Mouse (Mus musculus): ENCODE data around the gene Prkar1b. TPM values are rescaled to one million over a fixed set of nuclear protein-coding genes. Genes with fewer than 3 reads are reported as not detected.

Prkar1b gene
- polyA plus RNA-seq, 1 experiment = 0.01 TPM

DNA sequence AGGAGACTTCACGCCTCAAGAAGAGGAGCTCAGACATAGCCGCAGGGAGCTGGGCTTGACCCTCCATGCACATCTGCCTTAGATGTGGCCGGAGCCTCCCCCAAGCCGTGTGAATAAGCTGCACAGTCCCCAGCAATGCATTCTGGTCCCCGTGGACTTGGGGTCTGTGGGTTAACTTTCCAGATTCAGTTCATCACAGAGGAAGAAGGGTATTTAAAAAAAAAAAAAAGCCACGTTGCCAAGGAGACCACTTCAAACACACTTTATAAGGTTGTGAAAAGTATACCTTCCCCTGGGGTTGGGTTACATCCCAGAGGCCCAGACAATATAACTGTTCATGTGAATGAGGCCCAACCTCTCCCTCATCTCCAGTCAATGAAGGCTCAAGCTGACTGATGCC is 115.1 kb downstream of the Prkar1b start:
- Histone ChIP-seq H3K27me3 (ENCODE audit: control insufficient read depth) (no peaks in the 10 kb centered on the region), H3K9me3 (ENCODE audit: control insufficient read depth, low read length) (no peaks in the 10 kb centered on the region), H3K36me3 (ENCODE audit: control insufficient read depth) (no peaks in the 10 kb centered on the region), H3K4me3 (replicated peaks) (no peak overlapping the region), H3K4me1 (ENCODE audit: control insufficient read depth) (no peaks in the 10 kb centered on the region)
- TF ChIP-seq GATA1 (IDR thresholded peaks at IDR 0.05; ENCODE audit: low read length) = no peak
- TF ChIP-seq TAL1 (IDR thresholded peaks at IDR 0.05; ENCODE audit: low read length) = no peak

DNA sequence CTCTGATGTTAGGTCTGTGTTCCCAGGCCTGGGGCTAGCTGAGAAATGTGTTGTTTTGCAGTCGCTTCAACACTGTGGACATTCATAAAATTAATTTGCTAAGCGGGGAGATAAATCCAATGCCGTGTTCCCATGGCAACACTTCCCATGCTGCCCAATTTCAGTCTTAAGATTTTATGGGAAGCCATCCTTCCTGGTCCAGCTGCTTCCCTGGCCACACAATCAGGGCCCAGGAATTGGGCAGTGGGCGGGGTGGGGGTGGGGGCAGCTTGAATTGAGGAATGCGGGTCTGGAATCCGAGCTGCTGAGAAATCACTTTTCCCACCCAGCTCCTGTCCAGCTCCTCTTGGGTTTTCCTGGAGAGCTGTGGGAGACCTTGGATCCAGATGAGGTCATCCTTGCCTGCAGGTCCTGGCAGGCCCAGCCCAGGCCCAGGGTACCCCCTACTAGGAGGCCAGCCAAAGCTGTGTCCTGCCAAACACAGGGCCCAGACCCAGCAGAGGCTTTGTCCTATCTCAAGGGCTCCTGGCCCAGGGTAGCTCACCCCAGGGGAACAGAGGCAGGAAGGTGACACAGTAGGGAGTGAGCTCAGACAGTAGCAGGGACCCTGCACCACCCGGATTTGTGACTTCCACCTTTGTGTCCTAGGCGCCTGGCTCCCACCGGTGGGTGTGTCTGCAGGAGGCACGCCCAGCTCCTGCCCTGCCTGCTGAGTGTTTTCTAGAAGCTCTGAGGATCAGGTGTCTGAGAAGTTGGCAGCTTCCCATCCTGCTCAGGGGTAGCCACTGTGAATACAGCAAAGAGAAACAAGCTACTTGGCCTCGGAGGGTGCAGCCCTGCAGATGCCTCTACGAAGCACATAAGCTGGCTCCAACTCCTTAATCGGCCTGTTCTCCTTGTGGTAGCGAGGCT is 116.1 kb downstream of the Prkar1b start:
- Histone ChIP-seq H3K9me3 (ENCODE audit: control insufficient read depth, low read length) (no peaks in the 10 kb centered on the region), H3K27me3 (ENCODE audit: control insufficient read depth) (no peaks in the 10 kb centered on the region), H3K36me3 (ENCODE audit: control insufficient read depth) (no peaks in the 10 kb centered on the region), H3K4me3 (replicated peaks) (no peak overlapping the region), H3K4me1 (ENCODE audit: control insufficient read depth) (no peaks in the 10 kb centered on the region)
- TF ChIP-seq GATA1 (IDR thresholded peaks at IDR 0.05; ENCODE audit: low read length) = no peak
- TF ChIP-seq TAL1 (IDR thresholded peaks at IDR 0.05; ENCODE audit: low read length) = no peak

DNA sequence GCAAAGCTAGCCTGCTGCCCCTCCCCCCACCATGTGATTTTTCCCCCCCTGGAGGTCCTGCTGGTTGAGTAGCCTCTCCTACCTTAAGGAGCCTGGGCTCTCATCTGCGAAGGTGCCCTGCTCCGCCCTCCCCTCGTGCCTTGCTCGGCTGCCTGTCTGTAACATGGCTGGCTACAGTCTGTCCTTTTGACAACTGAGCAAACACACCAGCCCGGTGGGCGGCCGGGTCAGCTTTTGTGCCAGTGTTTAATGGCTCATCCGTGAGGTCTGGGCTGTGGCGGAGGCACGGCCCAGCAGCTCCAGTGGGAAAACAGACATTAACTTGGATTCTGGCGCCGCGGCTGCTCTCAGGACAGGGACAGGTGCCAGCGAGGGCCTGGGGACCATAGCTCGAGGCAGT is 122.2 kb downstream of the Prkar1b start:
- TF ChIP-seq GATA1 (IDR thresholded peaks at IDR 0.05; ENCODE audit: low read length) (no peak), TAL1 (IDR thresholded peaks at IDR 0.05; ENCODE audit: low read length) (no peak)
- H3K4me1 ChIP-seq (ENCODE audit: control insufficient read depth) = no peaks in the 10 kb centered on the region
- H3K4me3 ChIP-seq (replicated peaks) = no peak overlapping the region
- no peaks in the 10 kb centered on the region for H3K9me3 ChIP-seq (ENCODE audit: control insufficient read depth, low read length)
- H3K27me3 ChIP-seq (ENCODE audit: control insufficient read depth) = no peaks in the 10 kb centered on the region
- no peaks in the 10 kb centered on the region for H3K36me3 ChIP-seq (ENCODE audit: control insufficient read depth)

DNA sequence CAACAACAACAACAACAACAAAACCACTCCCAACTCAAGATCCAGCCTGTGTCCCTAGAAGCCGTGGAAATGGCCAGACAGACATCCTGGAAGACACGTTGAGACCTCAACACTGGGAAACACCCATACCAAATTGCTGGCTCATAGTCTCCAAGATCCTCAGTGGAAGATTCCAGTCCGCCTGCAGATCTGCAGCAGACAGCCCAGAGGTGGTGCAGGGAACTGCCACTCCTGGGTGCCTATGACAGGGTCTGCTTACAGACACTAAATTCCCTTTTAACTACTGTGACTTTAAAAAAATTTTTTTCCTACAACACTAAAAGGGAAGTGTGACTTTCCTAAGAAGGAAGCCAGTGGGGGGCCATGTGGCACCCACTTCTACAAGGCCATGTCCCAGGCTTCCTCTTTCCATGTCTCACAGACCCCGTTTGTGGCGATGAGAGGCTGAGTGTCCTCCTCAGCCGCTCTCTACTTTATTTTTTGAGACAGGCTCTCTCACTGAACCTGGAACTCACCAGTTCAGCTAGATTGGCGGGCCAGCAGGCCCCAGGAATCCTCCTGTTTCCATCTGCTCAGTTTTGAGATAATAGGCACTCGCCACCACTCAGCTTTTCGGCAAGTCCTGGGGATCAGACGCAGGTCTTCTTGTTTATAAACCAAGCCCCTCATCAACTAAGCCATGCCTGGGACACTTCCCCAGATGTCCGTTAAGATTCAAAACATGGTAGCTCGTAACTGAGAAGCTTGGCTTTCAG is 125.3 kb downstream of the Prkar1b start:
- Histone ChIP-seq H3K36me3 (ENCODE audit: control insufficient read depth) (no peaks in the 10 kb centered on the region), H3K9me3 (ENCODE audit: control insufficient read depth, low read length) (no peaks in the 10 kb centered on the region), H3K4me1 (ENCODE audit: control insufficient read depth) (no peaks in the 10 kb centered on the region), H3K4me3 (replicated peaks) (no peak overlapping the region), H3K27me3 (ENCODE audit: control insufficient read depth) (no peaks in the 10 kb centered on the region)
- TF ChIP-seq GATA1 (IDR thresholded peaks at IDR 0.05; ENCODE audit: low read length) (no peak), TAL1 (IDR thresholded peaks at IDR 0.05; ENCODE audit: low read length) (no peak)

DNA sequence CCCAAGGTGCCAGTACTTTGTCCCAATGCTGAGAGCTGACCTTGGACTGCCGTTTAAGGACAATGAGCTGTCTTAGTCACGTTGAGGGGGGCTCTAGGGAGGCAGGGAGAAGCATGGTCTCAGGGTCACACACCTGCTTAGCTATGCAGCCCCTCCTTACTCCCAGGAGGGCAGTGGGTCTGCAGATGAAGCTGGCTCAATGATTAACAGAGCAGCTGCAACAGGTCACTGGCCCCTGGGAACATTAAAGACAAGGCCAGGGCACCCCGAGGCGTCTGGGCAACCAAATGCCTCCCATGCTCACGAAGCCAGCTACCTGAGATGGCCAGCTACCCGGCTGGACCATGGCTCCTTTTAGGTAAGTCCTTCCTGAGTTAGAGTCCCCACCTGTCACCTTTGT is 129.2 kb downstream of the Prkar1b start:
- H3K4me1 ChIP-seq (ENCODE audit: control insufficient read depth) = no peaks in the 10 kb centered on the region
- no peak overlapping the region for H3K4me3 ChIP-seq (replicated peaks)
- no peaks in the 10 kb centered on the region for H3K27me3 ChIP-seq (ENCODE audit: control insufficient read depth)

DNA sequence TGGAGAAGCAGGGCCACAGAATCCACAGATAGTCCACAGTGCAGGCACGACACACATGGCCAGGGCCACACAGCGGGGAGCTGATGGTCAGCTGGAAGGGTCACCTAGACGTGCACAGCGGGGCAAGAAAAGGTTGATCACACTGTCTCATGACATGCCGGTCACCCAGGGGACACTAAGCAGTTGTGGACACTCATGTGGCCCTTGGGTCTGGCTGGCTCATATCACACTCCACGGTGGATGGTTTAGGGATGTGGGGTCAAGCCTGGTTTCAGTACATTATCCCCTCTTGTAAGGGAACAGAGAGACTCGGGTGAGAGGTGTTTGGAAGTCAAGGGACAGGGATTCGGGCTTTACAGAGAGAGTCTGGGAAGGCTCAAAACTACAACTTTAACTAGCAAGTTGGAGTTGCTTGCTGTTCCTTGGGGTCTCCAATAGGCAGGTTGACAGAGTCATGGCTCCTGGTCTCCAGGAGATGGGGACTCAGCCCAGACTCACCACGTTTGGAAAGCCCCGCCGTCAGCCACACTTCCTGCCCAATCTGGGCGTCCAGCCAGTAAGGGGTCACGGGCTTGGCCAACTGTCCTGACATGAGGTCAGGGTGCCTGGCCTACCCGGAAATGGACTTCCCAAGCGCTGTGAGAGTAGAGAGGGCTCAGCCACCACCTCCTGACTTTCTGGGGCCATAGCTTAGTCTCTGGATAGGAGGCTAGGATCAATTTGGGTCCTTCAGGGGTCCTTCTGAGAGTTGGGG is 132.3 kb downstream of the Prkar1b start:
- Histone ChIP-seq H3K4me1 (ENCODE audit: control insufficient read depth) (no peaks in the 10 kb centered on the region), H3K27me3 (ENCODE audit: control insufficient read depth) (no peaks in the 10 kb centered on the region), H3K4me3 (replicated peaks) (no peak overlapping the region), H3K36me3 (ENCODE audit: control insufficient read depth) (no peaks in the 10 kb centered on the region), H3K9me3 (ENCODE audit: control insufficient read depth, low read length) (no peaks in the 10 kb centered on the region)
- TF ChIP-seq GATA1 (IDR thresholded peaks at IDR 0.05; ENCODE audit: low read length) = no peak
- TF ChIP-seq TAL1 (IDR thresholded peaks at IDR 0.05; ENCODE audit: low read length) = no peak

More for the DNA sequence above, 129.2 kb downstream of the Prkar1b start:
- no peak for TF ChIP-seq GATA1 (IDR thresholded peaks at IDR 0.05; ENCODE audit: low read length)
- TF ChIP-seq TAL1 (IDR thresholded peaks at IDR 0.05; ENCODE audit: low read length) = no peak
- H3K9me3 ChIP-seq (ENCODE audit: control insufficient read depth, low read length) = no peaks in the 10 kb centered on the region
- no peaks in the 10 kb centered on the region for H3K36me3 ChIP-seq (ENCODE audit: control insufficient read depth)

DNA sequence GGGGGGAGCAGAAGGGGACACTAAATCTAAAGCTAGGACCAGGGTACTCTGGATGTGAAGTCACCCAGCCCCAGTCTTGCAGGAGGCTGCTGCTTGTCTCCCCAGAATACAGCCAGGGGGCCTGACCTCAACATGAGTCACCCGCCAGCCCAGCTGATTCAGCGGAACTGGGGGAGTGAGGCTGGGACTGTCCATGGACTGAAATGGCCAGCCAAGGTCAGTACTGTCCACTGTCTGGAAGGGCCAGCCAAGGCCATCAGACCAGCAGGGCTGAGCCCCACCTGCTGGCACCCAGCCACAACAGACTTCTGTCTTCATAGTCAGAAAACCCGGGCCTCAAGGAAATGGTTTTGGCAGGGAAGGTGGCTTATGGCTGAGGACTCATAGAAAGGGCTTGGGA is 134.7 kb downstream of the Prkar1b start:
- Histone ChIP-seq H3K4me3 (replicated peaks) (no peak overlapping the region), H3K4me1 (ENCODE audit: control insufficient read depth) (no peaks in the 10 kb centered on the region), H3K9me3 (ENCODE audit: control insufficient read depth, low read length) (no peaks in the 10 kb centered on the region), H3K36me3 (ENCODE audit: control insufficient read depth) (no peaks in the 10 kb centered on the region), H3K27me3 (ENCODE audit: control insufficient read depth) (no peaks in the 10 kb centered on the region)
- TF ChIP-seq GATA1 (IDR thresholded peaks at IDR 0.05; ENCODE audit: low read length) = no peak
- no peak for TF ChIP-seq TAL1 (IDR thresholded peaks at IDR 0.05; ENCODE audit: low read length)

DNA sequence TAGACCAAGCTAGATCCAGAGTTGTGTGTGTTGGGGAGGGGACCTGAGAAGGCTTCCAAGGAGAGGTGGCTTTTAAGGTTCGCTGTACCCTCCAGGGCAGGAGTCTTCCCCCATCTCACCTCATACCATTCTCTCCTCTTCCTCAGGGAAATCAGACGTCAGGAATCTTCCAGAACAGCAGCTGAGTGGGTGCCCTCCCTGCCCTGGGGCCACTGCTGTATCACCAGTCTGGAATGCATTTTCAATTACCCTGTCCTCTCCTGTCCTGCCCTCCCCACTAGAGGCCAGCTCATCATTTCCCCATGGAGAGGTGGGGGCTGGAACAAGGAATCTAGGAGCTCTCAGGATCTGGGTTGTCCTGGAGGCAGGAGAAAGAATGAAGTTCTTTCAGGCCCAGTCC is 139.2 kb downstream of the Prkar1b start:
- H3K9me3 ChIP-seq (ENCODE audit: control insufficient read depth, low read length) = no peaks in the 10 kb centered on the region
- H3K27me3 ChIP-seq (ENCODE audit: control insufficient read depth) = no peaks in the 10 kb centered on the region
- no peaks in the 10 kb centered on the region for H3K4me1 ChIP-seq (ENCODE audit: control insufficient read depth)
- H3K4me3 ChIP-seq (replicated peaks) = no peak overlapping the region
- no peaks in the 10 kb centered on the region for H3K36me3 ChIP-seq (ENCODE audit: control insufficient read depth)
- TF ChIP-seq TAL1 (IDR thresholded peaks at IDR 0.05; ENCODE audit: low read length) (no peak), GATA1 (IDR thresholded peaks at IDR 0.05; ENCODE audit: low read length) (no peak)
